Mouse (Mus musculus) inflammation-experienced regulatory T-cells, adult 6 months (primary cell): Measurements from ENCODE around the gene Slc35e3. TPM values are rescaled to one million over a fixed set of nuclear protein-coding genes. Genes with fewer than 3 reads are reported as not detected.
"Not testable (repeated sequence)": the region's sequence is repeated elsewhere in the genome, so short reads cannot be mapped to it uniquely, and the experiment has no call there.

Source experiments
- ATAC-seq: one replicate; pipeline ENCODE4 v1.8.0; 2017
- polyA plus RNA-seq, 3 experiments: library from polyadenylated mRNA; unstranded; fragments of 100-300 nt; shearing (Covaris generic); gene quantifications; one replicate each; pipeline ENCODE4 v1.2.1; 2017

Slc35e3 gene
- polyA plus RNA-seq, 3 experiments from 2014 or later = 1.8 to 3.5 (median 2.8) TPM

DNA sequence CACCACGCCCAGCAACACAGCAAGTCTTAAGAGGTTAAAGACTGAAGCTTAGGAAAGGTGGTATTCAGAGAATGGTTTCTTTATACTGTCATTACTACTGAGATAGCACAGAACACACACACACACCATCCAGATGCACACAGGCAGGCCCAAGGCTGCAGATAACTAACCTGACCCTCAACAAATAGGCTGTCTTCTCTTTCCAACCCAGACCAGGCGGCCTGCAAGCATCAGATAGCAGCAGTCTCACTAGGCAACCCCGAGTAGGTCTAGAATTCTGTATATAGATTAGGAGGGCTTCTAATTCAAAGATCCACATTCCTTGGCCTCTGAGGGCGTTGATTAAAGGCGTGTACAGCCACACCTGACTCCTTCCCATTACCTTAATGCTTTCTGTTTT lies 14.0 kb downstream of the Slc35e3 start:
- no peak for ATAC-seq

DNA sequence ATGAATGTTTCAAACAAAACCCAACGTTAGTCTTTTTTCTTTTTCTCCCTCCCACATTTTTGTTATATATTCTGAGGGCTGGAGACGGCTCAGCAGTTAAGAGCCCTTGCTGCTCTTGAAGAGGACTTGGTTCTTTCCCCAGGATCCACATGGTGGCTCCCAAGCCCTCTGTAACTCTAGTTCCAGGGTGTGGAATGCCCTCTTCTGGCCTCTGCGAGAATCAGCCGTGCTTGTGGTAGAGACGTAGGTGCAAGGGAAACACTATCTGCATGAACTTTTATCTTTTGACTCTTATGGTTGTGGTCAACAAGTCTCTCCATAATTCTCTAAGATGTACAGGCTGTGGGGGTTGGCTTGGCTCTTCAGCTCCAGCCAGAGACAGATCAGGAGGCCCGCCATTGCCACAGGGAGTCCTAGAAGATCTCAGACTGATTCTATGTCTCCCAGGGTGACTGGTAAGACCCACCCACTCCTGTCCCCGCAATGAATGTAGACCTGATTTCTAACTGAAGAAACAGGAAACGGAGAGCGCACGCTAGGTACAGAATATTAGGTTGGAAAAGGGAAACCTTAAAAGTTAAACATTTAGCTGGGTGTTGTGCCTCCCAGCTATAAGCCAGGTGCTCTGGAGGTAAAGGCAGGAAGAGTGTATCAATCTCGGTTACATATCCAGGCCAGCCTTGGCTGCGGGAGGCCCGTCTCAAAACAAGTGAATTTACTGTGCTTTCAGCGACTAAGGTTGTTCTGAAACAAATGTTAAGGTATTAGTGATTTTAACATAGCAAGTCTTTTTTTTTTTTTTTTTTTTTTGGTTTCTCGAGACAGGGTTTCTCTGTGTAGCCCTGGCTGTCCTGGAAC lies 14.7 kb downstream of the Slc35e3 start:
- peak; percentile 80 for ATAC-seq

DNA sequence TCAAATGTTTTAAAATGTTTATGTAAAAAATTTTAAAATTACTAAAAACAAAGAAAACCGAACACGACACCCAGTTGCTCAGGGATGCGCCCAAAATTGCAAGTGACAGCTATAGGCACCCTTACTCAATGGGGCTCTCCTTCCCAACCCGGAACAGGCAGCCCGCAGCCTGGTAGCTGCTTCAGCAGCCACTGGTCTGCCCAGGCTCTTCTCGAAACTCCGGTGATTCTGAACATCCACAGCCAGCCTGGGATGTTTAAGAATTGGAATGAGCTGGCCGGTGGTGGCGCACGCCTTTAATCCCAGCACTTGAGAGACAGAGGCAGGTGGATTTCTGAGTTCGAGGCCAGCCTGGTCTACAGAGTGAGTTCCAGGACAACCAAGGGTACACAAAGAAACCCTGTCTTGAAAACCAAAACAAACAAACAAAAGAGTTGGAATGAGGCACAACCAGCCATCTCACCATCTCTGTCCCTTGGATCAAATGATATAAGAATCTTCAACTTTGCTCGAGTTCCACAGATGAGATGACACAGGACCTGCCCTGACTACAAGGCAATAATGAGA lies 15.4 kb downstream of the Slc35e3 start:
- no peak for ATAC-seq

DNA sequence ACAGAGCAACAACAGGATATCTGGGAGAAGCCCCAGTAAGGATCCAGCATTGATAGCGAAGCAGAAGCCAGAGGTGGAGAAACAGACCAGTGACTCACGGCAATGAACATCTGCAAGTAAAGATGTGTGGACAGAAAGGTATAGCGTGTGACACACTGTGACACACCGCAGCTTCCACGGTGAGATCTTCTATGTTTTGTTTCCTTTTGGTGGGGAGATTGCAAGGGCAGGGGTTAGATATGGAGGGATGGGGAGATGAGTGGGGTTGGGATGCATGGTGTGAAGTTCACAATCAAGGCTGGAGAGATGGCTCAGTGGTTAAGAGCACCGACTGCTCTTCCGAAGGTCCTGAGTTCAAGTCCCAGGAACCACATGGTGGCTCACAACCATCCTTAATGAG lies 16.0 kb downstream of the Slc35e3 start:
- no peak for ATAC-seq

DNA sequence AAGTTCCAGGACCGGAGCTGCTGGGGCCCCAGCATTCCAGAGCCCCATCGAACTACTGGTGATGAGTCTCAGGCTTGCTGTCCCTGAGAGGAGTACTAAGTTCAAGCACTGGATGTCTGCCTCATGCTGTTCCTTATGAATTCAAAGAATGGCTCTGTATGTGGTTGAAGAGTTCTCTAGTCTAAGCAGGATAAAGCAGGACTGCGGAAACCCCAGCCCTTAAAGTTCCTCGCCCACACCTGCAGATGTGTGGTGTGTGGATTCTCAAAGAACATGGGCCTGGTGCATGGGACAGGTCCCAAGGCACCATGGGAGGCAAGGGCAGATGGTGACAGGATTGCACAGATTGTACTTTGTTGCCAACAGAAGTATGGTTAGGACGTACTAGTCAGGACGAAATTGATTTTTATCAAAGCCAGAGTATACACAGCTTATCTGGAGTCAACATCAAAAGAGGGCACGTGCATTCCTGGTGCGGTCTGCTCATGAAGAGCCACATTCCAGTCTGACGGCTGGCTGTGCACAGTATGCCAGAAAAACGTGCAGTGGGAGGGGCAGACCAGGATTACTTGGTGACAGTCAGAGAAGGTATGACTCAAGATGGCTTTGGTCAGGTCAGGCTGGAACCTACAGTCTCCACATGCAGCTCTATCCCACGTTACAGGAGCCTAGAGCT lies 16.9 kb downstream of the Slc35e3 start:
- ATAC-seq = no peak

DNA sequence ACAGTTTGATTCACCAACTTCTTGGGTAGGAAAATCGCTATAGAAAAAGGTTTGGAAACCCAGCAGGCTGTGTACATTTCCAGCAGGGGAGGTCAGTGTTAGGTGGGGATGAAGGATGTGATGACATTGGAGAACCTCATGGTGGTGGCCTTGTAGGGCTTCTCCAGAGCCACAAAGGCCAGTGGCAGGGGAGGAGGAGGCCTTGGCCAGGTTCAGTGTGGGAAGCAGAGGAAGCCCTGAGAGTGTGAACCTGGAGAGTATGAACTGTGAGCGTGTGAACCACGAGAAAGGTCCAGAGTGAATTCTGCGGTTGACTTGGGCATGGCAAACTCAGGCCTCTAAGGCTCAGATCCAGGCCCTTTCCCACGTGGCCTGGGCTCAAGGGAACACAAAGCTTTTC lies 17.6 kb downstream of the Slc35e3 start:
- ATAC-seq = no peak

DNA sequence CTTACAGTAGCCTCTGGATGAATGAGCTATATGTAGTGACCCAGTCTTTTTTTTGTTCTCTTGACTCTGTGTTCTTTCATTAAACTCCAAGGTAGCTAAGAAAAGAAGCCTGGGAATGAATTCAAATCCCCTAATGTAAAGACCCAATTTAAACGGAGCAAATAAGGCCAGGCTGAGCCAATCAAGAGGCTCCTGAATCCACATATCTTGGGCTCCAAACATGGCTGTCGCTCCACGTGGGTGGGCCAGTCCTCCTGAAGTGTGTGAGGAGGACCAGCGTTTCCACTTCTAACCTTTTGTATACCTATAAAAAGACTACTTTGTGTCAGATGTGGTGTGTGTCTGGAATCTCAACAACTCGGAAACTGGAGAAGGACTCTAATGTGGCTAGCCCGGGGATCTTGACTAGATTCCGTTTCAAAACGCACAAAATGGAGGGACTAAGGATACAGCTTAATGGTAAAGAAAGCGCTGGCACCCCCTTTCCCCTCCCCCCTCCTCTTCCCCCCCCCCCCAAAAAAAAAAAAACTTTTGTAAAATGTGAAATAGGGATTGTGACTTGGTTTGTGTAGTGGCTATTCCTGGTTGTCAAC lies 18.6 kb downstream of the Slc35e3 start:
- ATAC-seq = no peak

DNA sequence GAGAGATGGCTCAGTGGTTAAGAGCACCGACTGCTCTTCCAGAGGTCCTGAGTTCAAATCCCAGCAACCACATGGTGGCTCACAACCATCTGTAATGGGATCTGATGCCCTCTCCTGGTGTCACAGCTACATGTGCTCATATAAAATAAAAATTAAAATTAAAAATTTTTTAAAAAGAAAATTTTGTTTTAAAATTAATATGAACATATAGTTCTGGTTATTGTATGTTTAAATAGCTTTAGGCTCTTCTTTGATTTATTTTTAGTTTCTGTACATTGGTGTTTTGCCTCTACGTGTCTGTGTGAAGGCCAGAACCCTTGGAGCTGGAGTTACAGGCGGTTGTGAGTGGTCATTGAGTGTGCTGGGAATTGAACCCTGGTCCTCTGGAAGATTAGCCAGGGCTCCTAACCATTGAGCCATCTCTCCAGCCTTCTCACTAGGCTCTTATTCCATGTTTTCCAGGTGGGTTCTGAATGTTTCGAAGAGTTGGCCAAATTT lies 19.2 kb downstream of the Slc35e3 start:
- ATAC-seq = no peak

DNA sequence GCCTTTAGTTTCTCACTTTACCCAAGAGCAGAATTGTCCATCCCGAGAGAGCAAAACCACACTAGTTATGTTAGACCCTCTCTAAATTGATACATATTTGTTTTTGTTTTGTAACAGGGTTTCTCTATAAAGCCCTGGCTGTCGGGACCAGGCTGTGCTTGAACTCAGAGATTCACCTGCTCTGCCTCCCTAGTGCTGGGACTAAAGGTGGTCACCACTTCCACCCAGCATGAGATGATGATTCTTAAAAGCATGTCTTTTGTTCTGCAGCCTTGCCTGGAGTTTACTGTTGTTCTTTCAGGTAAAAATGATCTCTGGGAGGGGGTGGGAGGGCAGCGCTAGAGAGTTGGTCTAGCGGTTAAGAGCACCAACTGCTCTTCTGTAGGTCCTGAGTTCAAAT lies 19.8 kb downstream of the Slc35e3 start:
- ATAC-seq = no peak

DNA sequence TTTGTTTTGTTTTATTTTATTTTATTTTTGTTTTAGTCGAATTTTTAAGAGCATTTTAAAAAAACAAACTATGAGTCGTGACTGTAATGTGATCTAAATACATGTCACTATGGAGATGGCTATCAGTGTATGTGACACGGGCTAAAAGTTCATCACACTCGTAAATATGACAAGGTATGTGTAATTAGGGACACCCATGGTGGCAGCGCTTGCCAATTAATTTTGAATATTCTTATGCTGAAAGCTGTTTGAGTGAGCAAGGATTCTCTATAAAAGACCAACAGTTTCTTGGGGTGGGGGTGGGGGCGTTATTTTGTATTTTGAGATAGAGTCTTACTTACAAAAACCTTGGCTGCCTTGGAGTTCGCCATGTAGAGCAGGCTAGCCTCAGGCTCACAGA lies 20.5 kb downstream of the Slc35e3 start:
- no peak for ATAC-seq

DNA sequence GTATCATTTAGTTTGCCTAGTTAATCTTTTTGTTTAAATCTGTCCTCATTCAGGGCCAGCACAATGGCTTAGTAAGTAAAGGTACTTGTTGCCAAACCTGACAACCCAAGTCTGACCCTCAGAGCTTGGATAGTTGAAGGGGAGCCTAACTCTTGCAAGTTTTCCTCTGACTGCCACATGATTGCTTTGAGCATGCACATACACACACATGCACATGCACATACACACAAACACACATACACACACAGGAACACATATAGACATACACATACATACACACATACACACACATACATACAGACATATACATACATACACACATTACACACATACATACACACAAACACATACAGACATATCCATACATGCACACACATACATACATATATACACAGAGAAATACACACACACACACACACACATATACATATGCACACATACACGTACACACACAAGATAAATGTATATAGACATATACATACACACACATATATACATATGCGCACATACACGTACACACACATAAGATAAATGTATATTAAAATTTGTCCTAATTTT lies 21.3 kb downstream of the Slc35e3 start:
- no peak for ATAC-seq

DNA sequence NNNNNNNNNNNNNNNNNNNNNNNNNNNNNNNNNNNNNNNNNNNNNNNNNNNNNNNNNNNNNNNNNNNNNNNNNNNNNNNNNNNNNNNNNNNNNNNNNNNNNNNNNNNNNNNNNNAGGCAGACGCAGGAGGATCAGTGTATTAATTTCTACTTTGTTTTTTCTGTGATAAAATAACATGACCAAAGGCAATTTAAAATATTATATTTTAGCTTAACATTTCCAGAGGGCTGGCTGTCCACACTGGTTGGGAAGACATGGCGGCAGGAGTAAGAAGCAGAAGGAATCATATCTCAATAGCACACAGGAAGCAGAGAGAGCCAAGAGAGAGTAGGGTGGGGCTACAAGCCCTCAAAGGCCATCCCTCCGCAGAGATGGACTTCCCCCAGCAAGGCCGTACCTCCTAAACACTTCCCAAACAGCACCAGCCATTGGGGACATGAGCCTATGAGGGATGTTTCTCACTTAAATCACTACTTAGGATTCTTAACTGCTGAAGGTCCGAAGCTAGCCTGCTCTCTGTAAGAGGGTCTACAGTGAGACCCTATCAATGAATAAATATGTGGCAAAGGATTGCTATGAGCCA lies 21.9 kb downstream of the Slc35e3 start:
- ATAC-seq = no peak

DNA sequence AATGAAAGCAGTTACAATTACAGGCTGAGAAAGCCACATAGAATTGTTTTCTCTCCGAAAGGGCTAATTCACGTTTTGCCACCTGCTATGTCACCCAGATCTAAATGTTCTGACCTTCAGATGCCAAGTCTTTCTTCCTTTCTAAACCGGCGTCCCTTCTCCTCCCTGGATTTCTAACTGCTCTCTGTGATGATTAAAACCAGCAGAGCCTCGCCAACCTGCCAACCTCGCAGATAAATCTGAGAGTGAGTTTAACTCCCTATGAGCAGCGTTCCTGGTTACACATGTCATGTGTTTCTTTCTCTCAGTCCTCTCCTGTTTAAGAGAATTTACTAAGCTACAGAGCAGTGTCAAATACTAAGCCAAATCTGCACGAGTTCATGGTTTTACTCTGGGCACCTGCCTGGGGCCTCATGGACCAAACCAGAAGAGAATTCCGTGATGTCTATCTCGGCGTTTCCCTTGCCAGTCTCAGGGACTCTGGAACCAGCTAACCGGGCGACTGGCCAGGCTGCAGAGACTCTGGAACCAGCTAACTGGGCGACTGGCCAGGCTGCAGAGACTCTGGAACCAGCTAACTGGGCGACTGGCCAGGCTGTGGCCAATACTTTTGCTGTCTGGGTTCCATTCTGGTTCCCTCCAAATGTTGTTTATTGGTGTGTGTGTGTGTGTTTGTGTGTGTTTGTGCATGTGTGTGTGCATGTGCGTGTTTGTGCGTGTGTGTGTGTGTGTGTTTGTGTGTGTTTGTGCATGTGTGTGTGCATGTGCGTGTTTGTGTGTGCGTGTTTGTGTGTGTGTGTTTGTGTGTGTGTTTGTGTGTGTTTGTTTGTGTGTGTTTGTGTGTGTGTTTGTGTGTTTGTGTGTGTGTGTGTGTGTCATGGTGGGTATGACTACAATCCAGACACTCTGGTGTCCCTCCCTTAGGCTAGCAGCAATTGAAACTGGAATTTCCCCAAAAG lies 27.7 kb downstream of the Slc35e3 start:
- no peak for ATAC-seq

DNA sequence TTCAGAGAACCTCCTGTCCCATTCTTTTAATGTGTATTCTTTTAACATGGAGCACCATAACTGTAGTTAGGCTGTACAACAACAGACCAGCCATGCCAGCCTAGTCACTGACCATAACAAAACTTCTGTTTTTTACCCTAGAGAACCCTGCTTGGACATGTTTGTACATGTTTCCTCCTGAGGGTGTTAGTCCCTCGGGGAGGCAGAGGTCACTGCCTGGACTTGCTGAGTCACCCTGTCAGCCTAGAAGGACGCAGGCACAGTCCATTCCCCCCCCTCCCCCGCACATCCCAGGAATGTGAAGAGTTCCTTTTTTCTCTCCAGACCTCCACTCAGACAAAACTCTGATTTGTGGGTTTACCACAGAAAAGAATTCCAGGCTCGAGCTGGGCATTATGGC lies 28.6 kb downstream of the Slc35e3 start:
- no peak for ATAC-seq

DNA sequence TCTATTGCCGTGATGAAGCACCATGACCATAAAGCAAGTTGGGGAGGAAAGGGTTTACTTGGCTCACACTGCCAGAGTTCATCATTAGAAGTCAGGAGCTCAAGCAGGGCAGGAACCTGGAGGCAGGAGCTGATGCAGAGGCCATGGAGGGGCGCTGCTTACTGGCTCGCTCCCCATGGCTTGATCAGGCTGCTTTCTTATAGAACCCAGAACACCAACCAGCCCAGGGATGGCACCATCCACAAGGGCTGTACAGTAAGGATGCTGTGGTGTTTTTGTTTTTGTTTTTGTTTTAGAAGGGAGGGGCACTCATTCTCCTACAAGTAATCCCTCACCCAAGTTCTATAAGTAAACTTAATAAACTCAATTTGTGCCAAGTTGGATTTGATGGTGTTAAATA lies 29.5 kb downstream of the Slc35e3 start:
- no peak for ATAC-seq

DNA sequence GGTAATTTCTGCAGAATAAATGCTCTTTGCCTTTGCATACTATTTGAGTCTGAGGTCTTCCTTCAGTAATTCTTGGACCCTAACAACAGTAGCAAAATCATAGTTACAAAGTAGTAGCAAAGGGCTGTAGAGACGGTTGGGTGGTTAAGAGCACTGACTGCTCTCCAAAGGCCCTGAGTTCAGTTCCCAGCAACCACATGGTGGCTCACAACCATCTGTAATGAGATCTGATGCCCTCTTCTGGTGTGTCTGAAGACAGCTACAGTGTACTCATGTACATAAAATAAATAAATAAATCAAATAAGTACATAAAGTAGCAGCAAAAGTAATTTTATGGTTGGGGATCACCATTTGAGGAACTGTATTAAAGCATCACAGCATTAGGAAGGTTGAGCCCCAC lies 30.5 kb downstream of the Slc35e3 start:
- not testable (repeated sequence) for ATAC-seq

DNA sequence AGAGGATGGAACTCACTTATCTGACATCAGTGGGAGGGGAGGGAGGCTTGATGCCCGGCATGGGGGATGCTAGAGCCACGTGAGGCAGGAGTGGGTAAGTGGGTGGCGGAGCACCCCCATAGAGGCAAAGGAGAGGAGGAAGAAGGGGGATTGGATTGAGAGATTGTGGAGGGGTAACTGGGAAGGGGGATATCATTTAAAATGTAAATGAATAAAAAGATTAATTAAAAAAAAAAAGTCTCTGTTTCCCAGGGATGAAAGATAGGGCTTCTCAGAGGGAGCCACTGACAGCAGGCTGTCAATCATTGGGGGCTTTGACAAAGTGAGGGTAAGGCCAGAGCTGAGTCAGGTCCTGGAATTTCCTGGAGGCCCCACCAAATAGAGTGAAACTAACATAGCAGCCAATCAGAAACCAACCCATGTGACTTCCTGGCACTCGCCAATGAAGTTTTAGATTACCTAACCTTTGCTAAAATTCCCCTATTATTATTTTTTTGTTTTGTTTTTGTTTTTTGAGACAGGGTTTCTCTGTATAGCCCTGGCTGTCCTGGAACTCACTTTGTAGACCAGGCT lies 31.2 kb downstream of the Slc35e3 start:
- no peak for ATAC-seq

DNA sequence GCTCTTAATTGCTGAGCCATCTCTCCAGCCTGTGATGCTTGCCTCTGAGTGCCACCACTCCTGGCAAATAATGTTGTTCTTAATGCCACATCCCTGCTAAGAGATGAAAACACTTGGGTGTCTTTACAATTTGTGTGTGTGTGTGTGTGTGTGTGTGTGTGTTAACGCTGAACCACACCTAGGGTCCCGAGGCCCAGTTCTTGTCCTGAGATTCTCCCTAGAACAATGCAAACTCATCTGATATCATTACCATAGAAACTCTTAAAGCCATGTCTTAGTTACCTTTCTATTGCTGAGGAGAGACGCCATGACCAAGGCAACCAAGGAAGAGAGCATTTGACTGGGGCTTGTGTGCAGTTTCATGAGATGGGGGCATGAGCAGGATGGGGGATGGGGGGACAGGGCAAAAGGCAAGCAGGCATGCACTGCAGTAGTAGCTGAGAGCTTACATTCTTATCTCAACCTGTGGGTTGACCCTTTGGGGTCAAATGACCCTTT lies 32.1 kb downstream of the Slc35e3 start:
- no peak for ATAC-seq

DNA sequence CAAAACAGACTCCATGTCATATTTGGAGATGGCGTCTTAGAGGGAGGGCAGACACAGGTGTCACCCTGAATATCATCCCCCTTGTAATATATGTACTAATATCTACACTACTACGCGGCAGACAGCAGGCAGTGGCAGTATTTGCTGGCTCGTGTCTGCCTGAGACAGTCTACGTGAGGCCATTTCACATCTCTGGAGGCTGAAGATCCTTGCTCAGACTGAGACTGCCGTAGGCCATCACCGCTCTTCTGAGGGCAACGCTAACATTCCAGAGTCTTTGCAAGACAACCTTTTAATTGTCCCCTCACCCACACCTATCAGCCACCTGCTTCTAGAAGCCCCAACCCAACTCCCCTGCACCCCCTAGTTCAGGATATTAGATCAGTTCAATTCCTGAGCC lies 32.7 kb downstream of the Slc35e3 start:
- no peak for ATAC-seq

DNA sequence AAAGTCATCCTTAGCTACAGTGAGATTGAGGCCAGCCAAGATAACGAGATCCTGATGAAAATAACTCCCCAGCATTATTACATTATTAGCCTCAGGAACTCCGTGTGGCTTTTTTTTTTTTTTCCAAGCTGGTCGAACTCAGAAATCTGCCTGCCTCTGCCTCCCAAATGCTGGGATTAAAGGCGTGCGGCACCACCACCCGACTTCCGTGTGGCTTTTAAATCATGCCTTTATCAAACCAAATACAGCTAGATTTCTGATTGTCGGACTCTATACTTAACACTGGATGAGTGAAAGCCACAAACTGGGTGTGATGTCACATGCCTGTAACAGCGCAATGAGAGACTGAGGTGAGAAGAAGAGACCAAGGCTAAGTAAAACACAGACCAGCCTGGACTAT lies 33.3 kb downstream of the Slc35e3 start:
- ATAC-seq = no peak
